Mouse (Mus musculus) thymus, adult 2 months (tissue): ENCODE results near the gene Srgap2.

Experiments
- CTCF ChIP-seq: fragments of 200-500 bp; IDR thresholded peaks from 2 replicates; pipeline ENCODE4 v1.5.1; 2012; ENCODE audit warnings: mild to moderate bottlenecking, control low read depth, low read length, moderate library complexity, borderline replicate concordance; ENCODE audit not compliant: control insufficient read depth, poor library complexity, insufficient read depth; ENCODE audit errors: extremely low read depth
- POLR2A ChIP-seq: fragments of 200-500 bp; IDR thresholded peaks from 2 replicates; pipeline ENCODE4 v1.6.1; 2012; ENCODE audit warnings: mild to moderate bottlenecking, low read length, control low read depth, moderate library complexity; ENCODE audit not compliant: control insufficient read depth, poor library complexity, insufficient read depth; ENCODE audit errors: extremely low read depth

DNA sequence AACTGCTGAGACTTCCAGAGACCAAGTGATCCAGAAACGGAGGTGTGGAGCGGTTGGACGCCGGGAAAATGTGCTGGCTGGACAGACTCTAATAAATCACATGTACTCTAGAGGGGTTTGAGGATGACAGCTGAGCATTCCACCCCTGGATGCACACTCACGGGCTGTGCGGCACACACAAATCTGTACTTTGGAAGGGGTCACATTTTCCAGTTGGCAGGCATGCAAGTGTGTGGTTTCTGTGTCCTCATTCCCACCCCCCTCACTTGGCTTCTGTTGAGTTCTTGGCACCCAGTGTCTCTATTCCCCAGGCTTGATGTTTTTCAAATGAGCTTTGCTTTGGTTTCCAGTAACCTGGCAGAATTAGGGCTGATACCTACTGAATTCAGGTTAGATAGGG lies 227.4 kb downstream of the Srgap2 start:
- TF ChIP-seq CTCF: no peak
- TF ChIP-seq POLR2A: no peak
